In the genomic region with DNA sequence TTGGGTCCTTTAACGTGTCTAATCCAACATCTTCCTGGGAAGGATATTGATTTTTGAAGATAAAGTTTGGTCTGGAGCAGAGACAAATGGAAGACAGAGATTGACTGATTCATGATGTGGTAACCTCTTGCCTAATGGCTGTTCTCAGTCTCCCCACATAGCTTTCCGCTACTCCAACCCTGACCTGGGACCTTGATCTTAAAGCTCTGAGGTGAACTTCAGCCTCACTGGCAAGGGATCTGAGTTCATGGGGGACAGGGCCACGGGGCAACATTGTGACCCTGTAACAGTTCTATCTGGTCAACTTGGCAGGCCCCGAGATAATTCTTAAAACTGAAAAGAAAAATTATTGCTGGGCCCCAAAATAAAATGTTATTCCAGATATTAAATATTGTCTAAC, we compare ENCODE assay signal across 13 mouse cellular contexts.
DNase-seq lines count a peak whose midpoint lies in the region.
"Had no signal": no experiment of that assay in that cellular context is flagged by ENCODE, and none has a peak within 500 bp of the region (broad histone marks: within the 10 kb centered on the region; RNA-seq: fewer than 3 reads in every experiment).

No protein-coding gene starts in this region.

- peak; percentile 34 for DNase-seq in adrenal gland, adult 8-10 months
- no peak for DNase-seq in adrenal gland, adult 18-20 months (ENCODE audit: low spot score in 2 of 2)
- peak; percentile 8 for DNase-seq in kidney, postnatal 14 days
- DNase-seq in kidney, adult 11 months, result no peak
- peak; percentile 19 for DNase-seq in adrenal gland, postnatal 14 days
- DNase-seq in layer of hippocampus, postnatal 14 days (ENCODE audit: low spot score in 2 of 2), result no peak
- DNase-seq: cerebellum, adult 11 months; cerebellum, adult 2 months; cerebellum, adult 9-11 months; cerebellum, postnatal 25 days; forebrain, postnatal 0 days; gastrocnemius, adult 2 months; gastrocnemius, postnatal 14 days had no signal

Comparison
In these comparisons a context has a peak if more than half of its experiments do, and no peak if none do; other contexts are left out.
1. DNase-seq: peak in adrenal gland, adult 8-10 months (single experiment), kidney, postnatal 14 days (single experiment) and adrenal gland, postnatal 14 days (single experiment); none in adrenal gland, adult 18-20 months (0 of 2), kidney, adult 11 months (single experiment) and layer of hippocampus, postnatal 14 days (0 of 2).